Mouse (Mus musculus): ENCODE data around the gene Ube2l3. TPM values are rescaled to one million over a fixed set of nuclear protein-coding genes. Genes with fewer than 3 reads are reported as not detected.

Ube2l3 gene
- total RNA-seq, 2 experiments from 2014 or later = 128 to 400 TPM

Other genes starting within 250 kb of the Ube2l3 start
- 109 and 111 TPM in 2 replicates for gene Mapk1, start 219.3 kb downstream of the Ube2l3 start, total RNA-seq (2015)
- gene Mapk1, start 219.3 kb downstream of the Ube2l3 start, total RNA-seq (2017) = 114 and 121 TPM in 2 replicates
- gene Ypel1, start 133.0 kb downstream of the Ube2l3 start, total RNA-seq (2015) = 0.33 and 1.0 TPM in 2 replicates
- 0.15 TPM in 1 of 2 replicates, not detected in the other for gene Ypel1, start 133.0 kb downstream of the Ube2l3 start, total RNA-seq (2017)
- 64.8 and 83.6 TPM in 2 replicates for gene Ppil2, start 91.4 kb downstream of the Ube2l3 start, total RNA-seq (2015)
- gene Ppil2, start 91.4 kb downstream of the Ube2l3 start, total RNA-seq (2017) = 104 and 111 TPM in 2 replicates
- gene 2610318N02Rik, start 77.5 kb downstream of the Ube2l3 start, total RNA-seq (2015) = 6.3 and 6.5 TPM in 2 replicates
- 3.5 and 5.4 TPM in 2 replicates for gene 2610318N02Rik, start 77.5 kb downstream of the Ube2l3 start, total RNA-seq (2017)
- 76.6 and 79.4 TPM in 2 replicates for gene Sdf2l1, start 70.3 kb downstream of the Ube2l3 start, total RNA-seq (2015)
- 75.8 and 87.0 TPM in 2 replicates for gene Sdf2l1, start 70.3 kb downstream of the Ube2l3 start, total RNA-seq (2017)
- gene Ydjc, start 58.0 kb downstream of the Ube2l3 start, total RNA-seq (2015) = 2.8 and 5.2 TPM in 2 replicates
- 2.4 and 7.0 TPM in 2 replicates for gene Ydjc, start 58.0 kb downstream of the Ube2l3 start, total RNA-seq (2017)
- 0.13 and 1.5 TPM in 2 replicates for gene Ccdc116, start 55.4 kb downstream of the Ube2l3 start, total RNA-seq (2015)
- 0.26 and 0.53 TPM in 2 replicates for gene Ccdc116, start 55.4 kb downstream of the Ube2l3 start, total RNA-seq (2017)
- gene Rimbp3, start 6.0 kb upstream of the Ube2l3 start, total RNA-seq (2015) = not detected in 2 replicates
- gene Rimbp3, start 6.0 kb upstream of the Ube2l3 start, total RNA-seq (2017) = 0.04 TPM in 1 of 2 replicates, not detected in the other
- gene Hic2, start 30.9 kb upstream of the Ube2l3 start, total RNA-seq (2015) = 0.91 and 1.5 TPM in 2 replicates
- gene Hic2, start 30.9 kb upstream of the Ube2l3 start, total RNA-seq (2017) = 0.77 and 0.89 TPM in 2 replicates
- 1.0 and 2.1 TPM in 2 replicates for gene Tmem191c, start 73.4 kb upstream of the Ube2l3 start, total RNA-seq (2015)
- gene Tmem191c, start 73.4 kb upstream of the Ube2l3 start, total RNA-seq (2017) = 2.9 and 4.1 TPM in 2 replicates
- gene Serpind1, start 128.7 kb upstream of the Ube2l3 start, total RNA-seq (2015) = not detected in 2 replicates
- gene Serpind1, start 128.7 kb upstream of the Ube2l3 start, total RNA-seq (2017) = not detected in 2 replicates
- 29.6 and 35.1 TPM in 2 replicates for gene Snap29, start 203.3 kb upstream of the Ube2l3 start, total RNA-seq (2015)
- gene Snap29, start 203.3 kb upstream of the Ube2l3 start, total RNA-seq (2017) = 36.0 and 38.7 TPM in 2 replicates
- 51.5 and 77.1 TPM in 2 replicates for gene Pi4ka, start 203.7 kb upstream of the Ube2l3 start, total RNA-seq (2015)
- 34.2 and 44.7 TPM in 2 replicates for gene Pi4ka, start 203.7 kb upstream of the Ube2l3 start, total RNA-seq (2017)
- gene Crkl, start 249.3 kb upstream of the Ube2l3 start, total RNA-seq (2015) = 25.4 and 29.5 TPM in 2 replicates
- gene Crkl, start 249.3 kb upstream of the Ube2l3 start, total RNA-seq (2017) = 25.9 and 26.5 TPM in 2 replicates